Mouse (Mus musculus) megakaryocyte, embryonic 14.5 days (primary cell): ENCODE data around the gene Spata21.

Experiments
- FLI1 ChIP-seq: IDR thresholded peaks from 2 replicates; pipeline ENCODE4 v1.6.1; 2012; ENCODE audit warnings: low read length, inconsistent platforms, mixed read lengths
- GATA1 ChIP-seq: IDR thresholded peaks from 3 replicates; pipeline ENCODE4 v1.6.1; 2012; ENCODE audit warnings: mixed read lengths, low read length, inconsistent platforms, borderline replicate concordance

DNA sequence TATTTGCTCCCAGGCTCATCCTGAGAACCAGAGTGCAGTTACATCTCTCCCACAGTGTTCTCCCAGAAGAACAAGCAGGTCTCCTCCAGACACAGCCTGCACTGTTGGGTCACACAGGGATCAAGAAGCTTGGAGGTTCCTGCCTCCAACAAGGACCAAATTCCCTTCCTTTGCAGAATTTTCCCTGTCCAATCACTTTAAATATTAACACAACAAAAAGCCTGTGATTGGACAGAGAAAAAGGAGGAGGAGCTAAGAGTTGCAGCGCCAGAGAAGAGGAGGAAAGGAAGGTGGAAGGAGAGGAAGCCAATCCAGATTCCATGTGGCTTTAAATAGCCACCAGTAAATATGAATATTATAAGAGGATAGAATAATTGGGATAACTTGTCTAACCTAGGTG lies 34.9 kb downstream of the Spata21 start:
- TF ChIP-seq GATA1: no peak
- TF ChIP-seq FLI1: no peak
